Mouse (Mus musculus) gonadal fat pad, adult 2 months (tissue): Measurements from ENCODE around the gene Apol7a. TPM values are rescaled to one million over a fixed set of nuclear protein-coding genes. Genes with fewer than 3 reads are reported as not detected.
"Not testable (repeated sequence)": the region's sequence is repeated elsewhere in the genome, so short reads cannot be mapped to it uniquely, and the experiment has no call there.

Experiments
- DNase-seq: peaks from one replicate; pipeline ENCODE4 v3.0.0-alpha.2; 2012; ENCODE audit warnings: low read depth
- polyA plus RNA-seq: library from polyadenylated mRNA; depleted of rRNA; stranded (reverse); fragments of >200 nt; gene quantifications from 2 replicates; pipeline ENCODE4 v1.2.3, GENCODE M21; 2012; rRNA removed

Apol7a gene
- 0.32 and 0.38 TPM in 2 replicates for polyA plus RNA-seq

- DNase-seq, result not testable (repeated sequence)
Measured at GRCm38 (mm10) chr15:77399027-77399426, at the start of gene Apol7a. Gene Apol7a, minus strand, starts transcription at chr15:77399110.

GRCm38 (mm10) chr15:77447392-77447791, 48.5 kb upstream of the Apol7a start, which contains the start of gene Apol7b:
Gene Apol7b, minus strand, starts transcription at chr15:77447492.
- DNase-seq, result not testable (repeated sequence)

GRCm38 (mm10) chr15:77445668-77446067, 46.8 kb upstream of the Apol7a start:
- not testable (repeated sequence) for DNase-seq

- DNase-seq, result not testable (repeated sequence)
Measured at GRCm38 (mm10) chr15:77444746-77445145, 45.8 kb upstream of the Apol7a start.

GRCm38 (mm10) chr15:77428690-77429448, 30.0 kb upstream of the Apol7a start:
- not testable (repeated sequence) for DNase-seq

- not testable (repeated sequence) for DNase-seq
Measured at GRCm38 (mm10) chr15:77422925-77423324, 24.0 kb upstream of the Apol7a start.

- DNase-seq, result not testable (repeated sequence)
Measured at GRCm38 (mm10) chr15:77419657-77420056, 20.7 kb upstream of the Apol7a start.

- not testable (repeated sequence) for DNase-seq
Measured at GRCm38 (mm10) chr15:77416655-77417333, 17.9 kb upstream of the Apol7a start.

- DNase-seq, result not testable (repeated sequence)
Measured at GRCm38 (mm10) chr15:77415653-77416052, 16.7 kb upstream of the Apol7a start.

GRCm38 (mm10) chr15:77412695-77413094, 13.8 kb upstream of the Apol7a start:
- DNase-seq, result not testable (repeated sequence)

- not testable (repeated sequence) for DNase-seq
Measured at GRCm38 (mm10) chr15:77411035-77411434, 12.1 kb upstream of the Apol7a start, which contains the start of gene Apol9a. Gene Apol9a, minus strand, starts transcription at chr15:77411135.

GRCm38 (mm10) chr15:77406370-77406769, 7.5 kb upstream of the Apol7a start:
- not testable (repeated sequence) for DNase-seq

GRCm38 (mm10) chr15:77397450-77398132, 1.3 kb downstream of the Apol7a start:
- not testable (repeated sequence) for DNase-seq

- not testable (repeated sequence) for DNase-seq
Measured at GRCm38 (mm10) chr15:77393832-77394231, 5.1 kb downstream of the Apol7a start.

GRCm38 (mm10) chr15:77387462-77387861, 11.4 kb downstream of the Apol7a start:
- no peak for DNase-seq

- DNase-seq, result no peak
Measured at GRCm38 (mm10) chr15:77384340-77385030, 14.4 kb downstream of the Apol7a start.

GRCm38 (mm10) chr15:77382880-77383279, 16.0 kb downstream of the Apol7a start:
- no peak for DNase-seq

- no peak for DNase-seq
Measured at GRCm38 (mm10) chr15:77382271-77382850, 16.5 kb downstream of the Apol7a start.

GRCm38 (mm10) chr15:77381481-77381880, 17.4 kb downstream of the Apol7a start:
- no peak for DNase-seq

- no peak for DNase-seq
Measured at GRCm38 (mm10) chr15:77379921-77380320, 19.0 kb downstream of the Apol7a start.

GRCm38 (mm10) chr15:77377419-77377818, 21.5 kb downstream of the Apol7a start:
- no peak for DNase-seq
